Mouse (Mus musculus) T-helper 2 cell (primary cell): Measurements from ENCODE around the gene Il18rap.
"Not testable (repeated sequence)": the region's sequence is repeated elsewhere in the genome, so short reads cannot be mapped to it uniquely, and the experiment has no call there.

Experiments used
- in situ Hi-C: fragments of 300-600 bp; cut with MboI, MseI; formaldehyde crosslinking; loops from one replicate; pipeline ENCODE4 v1.15.1; 2025; ENCODE audit warnings: high pct_unique_total_duplicates

The Il18rap gene

GRCm38 (mm10) chr1:40537577-40537976 is 22.4 kb downstream of the Il18rap start:
- in situ Hi-C loops = no loop called here

DNA sequence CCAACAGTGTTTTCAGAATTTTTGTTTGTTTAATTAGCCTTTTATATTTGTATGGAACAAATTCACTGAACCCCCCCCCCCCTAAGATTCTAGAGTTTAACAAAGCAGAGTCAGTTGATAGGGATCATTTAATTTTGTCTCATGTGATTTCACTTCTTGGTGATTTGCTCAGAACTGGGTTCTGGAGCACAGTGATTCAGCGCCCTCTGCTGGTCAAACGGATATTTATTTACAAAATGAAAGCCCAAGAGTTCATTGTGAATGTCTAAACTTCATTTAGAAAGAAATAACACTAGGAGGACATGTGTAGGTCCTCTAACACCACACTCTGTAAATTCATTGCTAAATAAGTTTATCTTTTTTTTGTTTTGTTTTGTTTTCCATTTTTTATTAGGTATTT is 29.5 kb downstream of the Il18rap start:
- in situ Hi-C loops = loop anchor here (5.0 to 10.0 kb wide), 3 partner anchors 72 to 430 kb away; no protein-coding TSS in a partner anchor

DNA sequence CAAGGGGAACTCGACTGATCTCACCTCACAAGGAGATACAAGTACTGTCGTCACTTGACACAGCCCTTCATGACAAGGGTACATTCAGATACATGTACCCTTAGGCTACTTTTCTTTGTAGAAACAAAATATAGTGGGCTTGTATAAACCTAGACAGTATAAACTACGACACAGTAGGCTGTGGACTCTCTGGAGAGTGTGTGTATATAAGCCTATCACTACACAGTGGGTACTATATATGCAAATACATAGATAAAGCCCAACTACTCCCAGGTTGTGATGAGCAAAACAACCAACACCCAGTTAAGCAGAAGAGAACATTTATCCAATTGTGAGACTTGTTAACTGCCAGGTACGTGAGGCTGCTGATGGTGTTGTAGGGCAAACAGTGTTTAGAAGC is 31.5 kb downstream of the Il18rap start:
- in situ Hi-C loops = loop anchor here (10.0 kb wide), 1 partner anchor 432 kb away; no protein-coding TSS in a partner anchor

DNA sequence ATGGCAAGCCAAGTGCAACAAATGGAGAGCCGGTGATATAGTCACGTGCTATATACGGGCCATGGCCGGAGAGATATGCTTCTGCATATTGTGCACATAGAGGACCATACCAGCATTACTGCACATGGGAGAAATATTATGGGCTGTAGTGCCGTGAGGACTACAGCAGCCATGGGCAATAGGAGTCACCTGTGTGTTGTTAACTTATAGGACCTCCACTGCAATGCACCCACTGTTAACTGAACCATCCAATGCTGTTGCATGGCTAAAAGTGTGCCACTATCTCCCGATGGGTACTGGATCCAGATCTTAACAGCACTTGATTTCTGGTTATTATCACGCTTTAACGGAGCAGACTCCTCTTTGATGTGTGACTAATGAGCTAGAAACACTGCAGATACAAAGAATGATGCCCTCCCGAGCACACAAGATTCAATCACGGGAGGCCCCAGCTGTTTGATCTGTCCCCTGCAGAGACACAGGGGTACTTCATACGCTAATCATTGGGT is 32.0 kb downstream of the Il18rap start:
- in situ Hi-C loops = loop anchor here (10.0 kb wide), 1 partner anchor 432 kb away; no protein-coding TSS in a partner anchor

GRCm38 (mm10) chr1:40547762-40548161 is 32.6 kb downstream of the Il18rap start:
- in situ Hi-C loops = loop anchor here (10.0 kb wide), 1 partner anchor 433 kb away; no protein-coding TSS in a partner anchor

DNA sequence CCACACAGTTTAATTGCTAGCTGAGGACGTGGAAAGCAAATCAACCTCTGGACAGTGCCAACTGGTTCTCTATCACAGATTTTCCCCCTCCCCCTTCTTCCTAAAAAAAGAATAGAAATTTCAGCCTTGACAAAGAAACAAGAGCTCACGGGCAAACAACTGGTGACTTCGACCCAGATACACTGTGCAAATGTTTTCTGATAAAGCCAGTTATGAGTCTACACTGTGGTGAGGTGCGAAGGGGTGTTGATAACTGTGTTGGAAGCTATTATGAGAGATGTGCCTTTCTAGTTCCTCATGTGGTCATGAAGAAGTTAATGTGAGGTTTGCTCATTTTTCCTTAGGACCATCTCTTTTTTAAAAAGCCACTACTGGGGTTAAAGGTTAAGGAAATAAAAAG is 54.2 kb downstream of the Il18rap start:
- in situ Hi-C loops = no loop called here

- in situ Hi-C loops = loop anchor here (5.0 to 10.0 kb wide), 2 partner anchors 73 to 185 kb away; no protein-coding TSS in a partner anchor
These were observed 64.6 kb downstream of the Il18rap start, which contains the start of gene Slc9a4 for GRCm38 (mm10) chr1:40579784-40580183. Gene Slc9a4 (plus strand): TSS chr1:40580081.

- in situ Hi-C loops = loop anchor here (5.0 kb wide), 1 partner anchor 72 kb away; no protein-coding TSS in a partner anchor
These were observed 65.1 kb downstream of the Il18rap start for GRCm38 (mm10) chr1:40580269-40580668.

GRCm38 (mm10) chr1:40586776-40587175 is 71.6 kb downstream of the Il18rap start:
- in situ Hi-C loops = no loop called here

- in situ Hi-C loops = no loop called here
These were observed 75.8 kb downstream of the Il18rap start for GRCm38 (mm10) chr1:40590931-40591330.

DNA sequence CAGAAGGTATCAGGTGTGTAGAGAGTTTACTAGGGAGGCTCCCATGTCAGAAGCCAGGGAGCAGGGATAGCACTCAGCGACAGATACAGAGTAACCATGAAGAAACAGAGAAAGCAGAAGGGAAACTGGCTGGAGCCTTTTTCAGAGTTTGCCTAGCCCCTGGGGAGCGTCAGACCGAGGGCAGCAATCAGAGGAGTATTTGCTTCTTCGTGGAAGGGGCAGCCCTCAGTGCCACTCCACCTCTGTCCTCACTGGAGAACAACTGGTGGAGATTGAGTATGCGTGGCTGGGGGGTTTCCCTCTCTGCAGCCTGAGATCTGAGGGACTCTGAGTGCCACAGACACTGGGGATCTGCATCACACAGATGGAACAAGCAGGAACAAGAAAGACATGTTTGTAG is 82.7 kb downstream of the Il18rap start:
- in situ Hi-C loops = no loop called here

DNA sequence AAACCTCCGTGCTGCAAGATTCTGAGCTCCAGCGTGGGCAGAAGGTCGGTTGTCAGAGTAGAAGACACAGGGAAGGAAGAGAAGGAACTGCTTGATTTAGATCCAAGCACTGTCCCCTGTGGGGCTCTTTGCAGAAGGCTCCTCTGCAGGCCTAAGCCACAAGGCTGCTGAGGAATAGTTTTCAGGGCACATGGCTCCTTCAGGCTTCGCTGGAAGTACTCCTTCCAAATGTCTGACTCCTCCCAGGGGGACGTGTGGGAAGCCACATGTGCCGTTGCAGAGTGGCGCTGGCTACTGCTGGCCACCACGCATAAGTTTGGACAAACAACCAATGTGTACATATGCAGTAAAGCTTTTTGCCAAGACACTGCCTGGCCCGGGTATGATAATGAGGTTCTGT is 84.5 kb downstream of the Il18rap start:
- in situ Hi-C loops = not testable (repeated sequence)

DNA sequence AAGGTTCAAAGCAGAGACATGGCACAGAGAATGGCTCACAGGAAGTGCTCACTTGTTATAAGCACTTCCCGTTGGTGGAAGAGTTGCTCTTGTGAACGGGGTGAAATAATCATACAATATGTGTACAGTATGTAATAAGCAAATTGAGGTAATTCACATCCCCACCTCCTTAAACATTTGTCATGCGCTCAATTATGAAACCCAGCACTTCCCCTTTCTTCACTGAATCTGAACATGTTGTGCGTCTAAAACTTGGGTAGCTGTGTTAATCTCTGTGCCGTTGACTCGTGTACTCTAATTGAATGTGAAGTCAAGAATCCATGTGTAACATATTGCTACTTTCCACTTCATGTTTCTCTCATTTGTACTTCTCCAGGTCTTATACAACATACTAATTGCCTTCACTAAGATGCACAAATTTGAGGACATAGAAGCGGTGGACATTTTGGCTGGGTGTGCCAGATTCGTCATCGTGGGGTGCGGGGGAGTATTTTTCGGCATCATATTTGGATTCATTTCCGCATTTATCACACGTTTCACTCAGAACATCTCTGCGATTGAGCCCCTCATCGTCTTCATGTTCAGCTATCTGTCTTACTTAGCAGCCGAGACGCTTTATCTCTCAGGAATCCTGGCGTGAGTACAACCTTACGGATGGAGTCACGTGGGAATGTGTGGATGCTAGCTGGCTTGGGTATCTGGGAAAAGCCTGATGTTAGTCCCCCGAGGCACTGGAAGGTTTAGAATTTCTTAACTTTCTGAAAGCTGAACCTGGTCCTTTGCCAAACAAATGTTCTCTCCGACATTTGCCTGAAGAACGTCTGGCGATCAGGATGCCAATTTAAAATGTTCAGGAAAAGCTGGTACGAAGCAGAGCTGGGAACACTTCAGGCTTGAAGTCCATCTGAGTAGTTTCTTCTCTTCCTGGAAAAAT is 85.5 kb downstream of the Il18rap start:
- in situ Hi-C loops = no loop called here
